Mouse (Mus musculus) heart, embryonic 16.5 days (tissue): Measurements from ENCODE around the gene Astl. TPM values are rescaled to one million over a fixed set of nuclear protein-coding genes. Genes with fewer than 3 reads are reported as not detected.
A peak's percentile ranks its signal among the peaks of the same experiment; 100 is the strongest.

Experiments
- ATAC-seq: fragments of 200-750 bp; cut with Nextera tagmentation; replicated peaks from 2 replicates; pipeline ENCODE4 v1.8.0; 2017; ENCODE audit warnings: moderate number of reproducible peaks; ENCODE audit not compliant: insufficient read depth, low FRiP score; ENCODE audit errors: extremely low read depth
- H3K27ac ChIP-seq: fragments of 300-500 bp; sonication (generic); 2 replicates; pipeline ENCODE4 v1.5.1; 2014; ENCODE audit warnings: mild to moderate bottlenecking, low read length, control low read depth, moderate library complexity
- H3K27me3 ChIP-seq: fragments of 300-500 bp; sonication (generic); 2 replicates; pipeline ENCODE4 v1.6.1; 2014; ENCODE audit warnings: low read length, mixed read lengths; ENCODE audit not compliant: control insufficient read depth, insufficient read depth
- H3K36me3 ChIP-seq: fragments of 300-500 bp; sonication (generic); 2 replicates; pipeline ENCODE4 v1.6.1; 2014; ENCODE audit not compliant: control insufficient read depth, insufficient read depth
- H3K4me1 ChIP-seq: fragments of 300-500 bp; sonication (generic); 2 replicates; pipeline ENCODE4 v1.6.1; 2014; ENCODE audit warnings: low read length, mixed read lengths; ENCODE audit not compliant: control insufficient read depth, insufficient read depth
- H3K4me2 ChIP-seq: fragments of 300-500 bp; sonication (generic); 2 replicates; pipeline ENCODE4 v1.6.1; 2014; ENCODE audit warnings: low read depth, mild to moderate bottlenecking, control low read depth, low read length
- H3K4me3 ChIP-seq: fragments of 300-500 bp; sonication (generic); 2 replicates; pipeline ENCODE4 v1.5.1; 2014; ENCODE audit warnings: mild to moderate bottlenecking, control low read depth, low read length
- H3K9ac ChIP-seq: fragments of 300-500 bp; sonication (generic); 2 replicates; pipeline ENCODE4 v1.6.1; 2014; ENCODE audit warnings: low read length, control low read depth
- H3K9me3 ChIP-seq: fragments of 300-500 bp; sonication (generic); replicated peaks from 2 replicates; pipeline ENCODE4 v1.6.1; 2016; ENCODE audit warnings: low read length; ENCODE audit not compliant: control insufficient read depth
- WGBS: fragments of 180-500 bp; shearing (Covaris S2); extraction: QIAGEN DNeasy Blood & Tissue Kit; methylation state at CpG from one replicate; pipeline ENCODE4 v1.1.7; 2014; 5-methylcytosine and 5-hydroxymethylcytosine counted together
- polyA plus RNA-seq: library from polyadenylated mRNA; unstranded; fragments of >200 nt; fragmentation: Nextera tagmentation; extraction: Ambion mirVana; gene quantifications from 2 replicates; pipeline ENCODE4 v1.2.1, GENCODE M21; 2015

The Astl gene
- polyA plus RNA-seq, 1 experiment from 2014 or later = not detected

DNA sequence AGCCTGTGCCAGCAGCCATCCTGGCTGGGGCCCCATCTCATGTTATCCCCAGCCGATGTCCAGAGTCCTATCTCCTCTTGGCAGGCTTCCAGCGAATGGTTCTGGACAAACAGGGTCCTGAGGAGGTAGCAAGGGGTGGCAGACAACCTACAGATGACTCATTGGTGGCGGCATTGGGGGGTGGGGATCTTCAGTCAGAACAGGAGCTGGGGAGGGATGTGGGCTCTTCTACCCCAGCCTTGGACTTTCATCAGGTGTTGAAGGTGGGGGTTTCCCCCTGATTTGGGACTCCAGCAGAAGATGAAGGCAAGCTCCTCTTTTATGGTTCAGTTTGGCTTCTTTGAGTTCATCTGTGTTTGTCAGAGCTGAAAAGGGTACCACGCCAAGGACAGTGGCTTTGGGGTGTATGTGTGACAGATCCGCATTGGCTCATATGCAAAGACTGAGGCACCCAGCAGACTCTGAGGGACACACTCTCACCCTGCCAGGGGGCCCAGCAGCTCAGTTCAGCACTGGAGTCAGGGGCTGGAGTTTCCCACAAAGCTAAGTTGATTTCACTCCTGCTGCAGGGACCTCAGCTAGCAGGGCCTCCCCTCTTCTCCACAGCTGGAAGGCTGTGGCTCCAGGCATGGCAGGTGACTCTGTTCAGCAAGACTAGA lies 4.4 kb upstream of the Astl start:
- ATAC-seq = no peak
- H3K4me1 ChIP-seq = peaks cover 8% of the 10 kb centered on the region
- H3K9ac ChIP-seq = 0 out of 2 replicates have a peak overlapping the region, but pooled peaks have one; percentile 22
- peak overlapping the region; percentile 32 for H3K4me2 ChIP-seq
- no peak overlapping the region for H3K4me3 ChIP-seq
- H3K27ac ChIP-seq = peak overlapping the region; percentile 51; the same call in 1 of the 2 replicates
- no peaks in the 10 kb centered on the region for H3K36me3 ChIP-seq
- peaks cover 16% of the 10 kb centered on the region for H3K27me3 ChIP-seq
- H3K9me3 ChIP-seq = no peaks in the 10 kb centered on the region
- 49% methylated on average over 5 of the region's 5 CpGs for WGBS

DNA sequence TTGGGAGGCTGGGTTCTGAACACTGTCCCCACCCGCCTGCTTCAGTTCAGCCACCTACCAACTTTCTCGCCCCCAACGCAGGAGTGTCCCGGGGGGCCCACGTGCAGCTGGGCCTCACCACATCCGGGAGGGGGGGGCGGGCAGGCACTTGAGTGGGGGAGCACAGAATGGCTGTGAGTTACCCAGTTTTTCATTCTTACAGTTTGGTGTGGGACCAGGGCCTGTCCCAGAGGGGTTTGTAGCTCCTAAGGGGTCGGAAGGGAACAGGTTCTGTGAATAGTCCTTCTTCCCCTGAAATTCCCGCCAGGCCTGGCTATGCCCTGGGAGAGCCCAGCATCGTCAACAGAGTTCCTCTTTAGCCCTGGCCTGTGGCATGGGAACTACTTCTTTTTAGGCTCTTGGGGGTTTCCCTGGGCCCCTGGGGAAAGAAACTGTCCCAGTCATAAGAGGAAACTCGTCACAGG lies 3.3 kb upstream of the Astl start:
- H3K4me3 ChIP-seq = no peak overlapping the region; the same call in 1 of the 2 replicates

DNA sequence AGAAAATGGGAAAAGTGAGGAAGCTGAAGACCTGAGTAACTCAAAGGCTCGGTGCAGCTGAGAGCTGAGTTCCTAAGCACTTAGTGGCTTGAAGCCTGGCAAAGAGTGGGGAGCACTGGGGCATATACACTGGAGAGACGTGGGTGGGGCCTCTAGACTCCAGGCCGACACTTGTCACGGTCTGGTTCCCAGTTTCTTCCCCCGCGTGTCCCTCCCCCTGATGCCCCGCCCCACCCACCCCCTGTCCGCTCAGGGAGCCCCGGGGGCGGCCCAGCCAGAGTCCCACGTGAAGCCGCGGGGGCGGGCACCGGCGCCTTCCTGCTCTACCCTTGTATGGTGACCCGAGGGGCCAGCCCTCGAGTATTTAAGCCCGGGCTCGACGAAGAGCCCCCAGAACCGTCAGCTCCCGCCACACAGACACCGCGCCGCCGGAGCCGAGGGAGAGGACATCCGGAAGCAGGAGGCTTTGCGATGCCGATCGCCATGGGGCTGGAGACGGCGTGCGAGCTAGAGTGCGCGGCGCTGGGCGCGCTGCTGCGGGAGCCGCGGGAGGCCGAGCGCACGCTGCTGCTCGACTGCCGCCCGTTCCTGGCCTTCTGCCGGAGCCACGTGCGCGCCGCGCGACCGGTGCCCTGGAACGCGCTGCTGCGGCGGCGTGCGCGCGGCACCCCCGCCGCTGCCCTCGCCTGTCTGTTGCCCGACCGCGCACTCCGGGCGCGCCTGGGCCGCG lies 2.5 kb upstream of the Astl start, which contains the start of gene Dusp2:
Gene Dusp2, plus strand, starts transcription at position 393 of the 730 bp plus-strand sequence.
- Histone ChIP-seq H3K9me3 (no peaks in the 10 kb centered on the region), H3K4me3 (peak within 1 kb of the TSS; percentile 61), H3K36me3 (no peaks in the 10 kb centered on the region), H3K27ac (peak within 1 kb of the TSS; percentile 67), H3K4me2 (peak within 1 kb of the TSS; percentile 91), H3K4me1 (peaks cover 8% of the 10 kb centered on the region), H3K9ac (peak within 1 kb of the TSS; percentile 72), H3K27me3 (peaks cover 16% of the 10 kb centered on the region)
- peak; percentile 86 for ATAC-seq
- WGBS = under 1% methylated on average over 68 of the region's 76 CpGs

More for the DNA sequence above, 3.3 kb upstream of the Astl start:
- 49% methylated on average over 11 of the region's 11 CpGs for WGBS
- Histone ChIP-seq H3K4me1 (peaks cover 8% of the 10 kb centered on the region), H3K4me2 (peak overlapping the region; percentile 91), H3K27me3 (peaks cover 16% of the 10 kb centered on the region), H3K27ac (peak overlapping the region; percentile 60; the same call in 1 of the 2 replicates), H3K9me3 (no peaks in the 10 kb centered on the region), H3K36me3 (no peaks in the 10 kb centered on the region), H3K9ac (0 out of 2 replicates have a peak overlapping the region, but pooled peaks have one; percentile 12)
- ATAC-seq = no peak

DNA sequence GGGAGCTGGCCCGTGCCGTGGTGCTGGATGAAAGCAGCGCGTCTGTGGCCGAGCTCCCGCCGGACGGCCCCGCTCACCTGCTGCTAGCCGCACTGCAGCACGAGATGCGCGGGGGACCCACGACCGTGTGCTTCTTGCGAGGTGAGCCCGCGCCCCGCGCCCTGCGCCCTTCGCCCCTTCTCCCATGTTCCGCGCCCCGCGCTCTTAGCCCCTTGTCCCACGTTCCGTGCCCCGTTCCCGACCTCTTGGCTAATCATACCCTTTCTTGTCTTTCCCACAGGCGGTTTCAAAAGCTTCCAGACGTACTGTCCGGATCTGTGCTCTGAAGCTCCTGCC lies 2.0 kb upstream of the Astl start:
- H3K27me3 ChIP-seq = peaks cover 16% of the 10 kb centered on the region
- H3K9me3 ChIP-seq = no peaks in the 10 kb centered on the region
- H3K9ac ChIP-seq = peak overlapping the region; percentile 72
- H3K27ac ChIP-seq = peak overlapping the region; percentile 67
- ATAC-seq = no peak
- WGBS = 4% methylated on average over 33 of the region's 33 CpGs
- H3K4me1 ChIP-seq = peaks cover 8% of the 10 kb centered on the region
- peak overlapping the region; percentile 61 for H3K4me3 ChIP-seq
- H3K4me2 ChIP-seq = peak overlapping the region; percentile 91
- H3K36me3 ChIP-seq = no peaks in the 10 kb centered on the region

DNA sequence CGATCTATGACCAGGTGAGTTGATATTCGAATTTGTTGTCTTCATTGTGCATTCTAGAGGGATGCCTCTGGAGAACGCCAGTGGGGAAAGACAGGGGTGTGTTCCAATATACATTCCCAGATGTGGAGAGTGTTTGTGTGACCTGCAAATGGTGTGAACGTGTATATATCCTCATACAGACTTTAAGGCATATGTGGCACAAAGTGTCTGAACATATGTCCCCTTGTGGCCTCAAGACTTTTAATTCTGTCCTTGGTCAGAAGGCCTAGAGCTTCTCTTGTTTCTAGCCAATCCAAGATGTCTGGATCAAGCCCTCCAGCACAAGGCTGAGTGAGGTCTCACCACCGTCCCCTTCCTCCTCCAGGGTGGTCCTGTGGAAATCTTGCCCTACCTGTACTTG lies 1.6 kb upstream of the Astl start:
- peak overlapping the region; percentile 91 for H3K4me2 ChIP-seq
- no peaks in the 10 kb centered on the region for H3K36me3 ChIP-seq
- H3K4me1 ChIP-seq = peaks cover 8% of the 10 kb centered on the region
- peak overlapping the region; percentile 61 for H3K4me3 ChIP-seq
- H3K27me3 ChIP-seq = peaks cover 16% of the 10 kb centered on the region
- 36% methylated on average over 5 of the region's 5 CpGs for WGBS
- H3K9ac ChIP-seq = peak overlapping the region; percentile 72
- no peak for ATAC-seq
- H3K27ac ChIP-seq = peak overlapping the region; percentile 67
- H3K9me3 ChIP-seq = no peaks in the 10 kb centered on the region

DNA sequence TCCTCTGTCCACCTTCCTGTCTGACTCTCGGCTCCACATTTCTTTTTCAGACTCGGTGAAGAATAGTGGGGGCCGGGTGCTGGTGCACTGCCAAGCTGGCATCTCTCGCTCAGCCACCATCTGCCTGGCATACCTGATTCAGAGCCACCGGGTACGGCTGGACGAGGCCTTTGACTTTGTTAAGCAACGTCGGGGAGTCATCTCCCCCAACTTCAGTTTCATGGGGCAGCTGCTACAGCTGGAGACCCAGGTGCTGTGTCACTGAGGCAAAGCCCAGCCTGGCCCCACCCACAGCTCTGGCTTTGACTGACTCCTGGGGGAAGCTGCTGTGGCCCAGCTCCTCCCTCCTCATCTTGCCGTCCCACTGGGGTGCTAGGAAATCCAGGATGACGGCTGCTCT lies 908 bp upstream of the Astl start:
- ATAC-seq = no peak
- peak overlapping the region; percentile 61 for H3K4me3 ChIP-seq
- peak overlapping the region; percentile 72 for H3K9ac ChIP-seq
- H3K27me3 ChIP-seq = peaks cover 16% of the 10 kb centered on the region
- H3K9me3 ChIP-seq = no peaks in the 10 kb centered on the region
- H3K4me2 ChIP-seq = peak overlapping the region; percentile 91
- H3K36me3 ChIP-seq = no peaks in the 10 kb centered on the region
- WGBS = 50% methylated on average over 11 of the region's 11 CpGs
- H3K27ac ChIP-seq = peak overlapping the region; percentile 24; the same call in 1 of the 2 replicates
- H3K4me1 ChIP-seq = peaks cover 8% of the 10 kb centered on the region

DNA sequence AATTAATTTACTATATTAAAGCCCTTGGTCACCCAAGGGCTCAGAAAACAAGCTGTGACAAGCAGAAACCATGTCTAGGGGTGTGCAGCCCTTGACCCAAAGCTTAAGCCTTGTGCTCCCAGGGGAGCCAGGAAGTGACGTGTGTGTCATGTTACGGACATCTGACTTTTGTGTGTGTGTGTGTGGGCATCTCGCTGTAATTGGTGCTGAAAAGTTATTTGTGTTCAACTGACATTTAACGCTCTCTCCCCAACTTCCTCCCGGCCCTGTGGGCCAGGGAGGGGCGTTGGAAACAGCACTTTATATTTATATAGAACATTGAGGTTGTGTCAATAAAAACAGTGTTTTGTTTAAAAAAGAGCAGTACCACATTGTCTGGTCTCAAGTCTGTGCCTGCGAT lies 427 bp upstream of the Astl start:
- ATAC-seq = no peak
- Histone ChIP-seq H3K9ac (peak overlapping the region; percentile 72; the same call in 1 of the 2 replicates), H3K4me2 (peak overlapping the region; percentile 91), H3K27ac (peak overlapping the region; percentile 26; the same call in 1 of the 2 replicates), H3K9me3 (no peaks in the 10 kb centered on the region), H3K4me3 (peak overlapping the region; percentile 61), H3K36me3 (no peaks in the 10 kb centered on the region), H3K4me1 (peaks cover 8% of the 10 kb centered on the region), H3K27me3 (peaks cover 16% of the 10 kb centered on the region)
- 49% methylated on average over 7 of the region's 7 CpGs for whole genome bisulfite sequencing

DNA sequence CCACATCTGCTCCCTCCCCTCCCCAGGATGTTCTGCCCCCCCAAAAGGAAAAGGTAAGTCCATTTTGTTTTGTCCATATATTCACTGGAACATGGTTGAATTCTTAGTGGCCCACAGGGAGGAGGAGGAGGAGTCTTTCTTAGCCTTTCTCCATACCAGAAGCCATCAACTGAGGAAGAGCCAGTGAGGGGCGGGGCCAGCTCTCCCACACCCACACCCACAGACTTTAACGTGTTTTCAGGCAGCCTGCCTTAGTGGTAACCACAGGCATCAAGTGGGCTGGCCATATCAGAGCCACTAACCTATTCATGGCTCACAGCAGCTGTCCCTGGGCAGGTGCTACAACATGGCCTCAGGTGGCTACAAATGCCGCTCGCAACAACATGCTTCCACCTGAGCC lies 394 bp downstream of the Astl start:
- Histone ChIP-seq H3K4me1 (peaks cover 6% of the 10 kb centered on the region), H3K4me2 (peak overlapping the region; percentile 91), H3K4me3 (no peak overlapping the region), H3K36me3 (no peaks in the 10 kb centered on the region), H3K9me3 (no peaks in the 10 kb centered on the region), H3K27ac (no peak overlapping the region), H3K9ac (no peak overlapping the region), H3K27me3 (peaks cover 16% of the 10 kb centered on the region)
- no peak for ATAC-seq
- WGBS = 60% methylated on average over 4 of the region's 4 CpGs

DNA sequence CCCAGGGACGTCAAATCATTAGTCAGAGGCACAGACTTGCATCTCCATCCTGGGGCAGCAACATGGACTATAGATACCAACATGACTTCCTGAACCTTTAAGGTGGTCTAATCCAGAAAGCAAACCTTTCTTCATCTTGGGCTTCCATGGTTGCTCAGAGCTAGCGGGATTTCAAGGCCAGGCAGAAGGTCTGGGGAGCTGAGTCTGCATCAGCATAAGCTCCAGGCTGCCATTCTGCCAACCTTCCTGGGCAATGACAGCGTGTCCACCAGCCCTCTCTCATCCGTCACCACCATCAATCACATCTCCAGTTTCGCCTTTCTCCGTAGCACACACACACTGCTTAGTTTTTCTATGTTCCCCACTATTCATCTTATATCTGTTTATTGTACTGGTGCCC lies 823 bp downstream of the Astl start:
- 51% methylated on average over 6 of the region's 6 CpGs for WGBS
- H3K36me3 ChIP-seq = no peaks in the 10 kb centered on the region
- no peak overlapping the region for H3K9ac ChIP-seq
- peaks cover 15% of the 10 kb centered on the region for H3K27me3 ChIP-seq
- no peaks in the 10 kb centered on the region for H3K9me3 ChIP-seq
- no peak overlapping the region for H3K4me2 ChIP-seq
- H3K4me3 ChIP-seq = no peak overlapping the region
- ATAC-seq = no peak
- H3K4me1 ChIP-seq = peaks cover 4% of the 10 kb centered on the region; the same call in 1 of the 2 replicates
- no peak overlapping the region for H3K27ac ChIP-seq
